Mouse (Mus musculus) lung, postnatal 0 days (tissue): ENCODE results near the gene Fndc5. TPM values are rescaled to one million over a fixed set of nuclear protein-coding genes. Genes with fewer than 3 reads are reported as not detected.

ENCODE experiments used
- ATAC-seq: fragments of 200-750 bp; cut with Nextera tagmentation; 2 replicates; pipeline ENCODE4 v1.8.0; 2017; ENCODE audit warnings: moderate library complexity
- DNase-seq: peaks from one replicate; pipeline ENCODE4 v3.0.0-alpha.2; 2016; ENCODE audit warnings: low spot score
- H3K27ac ChIP-seq: fragments of 300-500 bp; sonication (generic); 2 replicates; pipeline ENCODE4 v1.5.1; 2014; ENCODE audit warnings: antibody characterized with exemption, mild to moderate bottlenecking, low read length, mixed read lengths
- H3K27me3 ChIP-seq: fragments of 300-500 bp; sonication (generic); replicated peaks from 2 replicates; pipeline ENCODE4 v1.6.1; 2014; ENCODE audit warnings: low read length, mixed read lengths; ENCODE audit not compliant: insufficient read depth
- H3K36me3 ChIP-seq: fragments of 300-500 bp; sonication (generic); 2 replicates; pipeline ENCODE4 v1.6.1; 2014; ENCODE audit warnings: low read length, mixed read lengths; ENCODE audit not compliant: insufficient read depth
- H3K4me1 ChIP-seq: fragments of 300-500 bp; sonication (generic); 2 replicates; pipeline ENCODE4 v1.6.1; 2014; ENCODE audit warnings: antibody characterized with exemption, low read depth, low read length, mixed read lengths; ENCODE audit not compliant: insufficient read depth
- H3K4me2 ChIP-seq: fragments of 300-500 bp; sonication (generic); replicated peaks from 2 replicates; pipeline ENCODE4 v1.6.1; 2014; ENCODE audit warnings: low read depth, mild to moderate bottlenecking, low read length, moderate library complexity, mixed read lengths
- H3K4me3 ChIP-seq: fragments of 300-500 bp; sonication (generic); 2 replicates; pipeline ENCODE4 v1.5.1; 2014; ENCODE audit warnings: low read depth, low read length
- H3K9ac ChIP-seq: fragments of 300-500 bp; sonication (generic); replicated peaks from 2 replicates; pipeline ENCODE4 v1.6.1; 2014; ENCODE audit warnings: low read depth, mild to moderate bottlenecking
- H3K9me3 ChIP-seq: fragments of 300-500 bp; sonication (generic); 2 replicates; pipeline ENCODE4 v1.6.1; 2016; ENCODE audit warnings: low read length, mixed read lengths
- CTCF ChIP-seq: IDR thresholded peaks from 2 replicates; pipeline ENCODE4 v1.5.1; 2016; ENCODE audit warnings: antibody characterized with exemption, mild to moderate bottlenecking
- EP300 ChIP-seq: IDR thresholded peaks from 2 replicates; pipeline ENCODE4 v1.6.1; 2016; ENCODE audit warnings: antibody characterized with exemption, mild to moderate bottlenecking, control low read depth
- WGBS: fragments of 180-500 bp; shearing (Covaris S2); extraction: QIAGEN DNeasy Blood & Tissue Kit; methylation state at CpG from one replicate; pipeline ENCODE4 v1.1.7; 2014; 5-methylcytosine and 5-hydroxymethylcytosine counted together
- polyA plus RNA-seq: library from polyadenylated mRNA; unstranded; fragments of >200 nt; fragmentation: Nextera tagmentation; extraction: Ambion mirVana; gene quantifications from 2 replicates; pipeline ENCODE4 v1.2.1, GENCODE M21; 2015

Gene Fndc5
- polyA plus RNA-seq, 1 experiment from 2014 or later = 7.6 TPM

DNA sequence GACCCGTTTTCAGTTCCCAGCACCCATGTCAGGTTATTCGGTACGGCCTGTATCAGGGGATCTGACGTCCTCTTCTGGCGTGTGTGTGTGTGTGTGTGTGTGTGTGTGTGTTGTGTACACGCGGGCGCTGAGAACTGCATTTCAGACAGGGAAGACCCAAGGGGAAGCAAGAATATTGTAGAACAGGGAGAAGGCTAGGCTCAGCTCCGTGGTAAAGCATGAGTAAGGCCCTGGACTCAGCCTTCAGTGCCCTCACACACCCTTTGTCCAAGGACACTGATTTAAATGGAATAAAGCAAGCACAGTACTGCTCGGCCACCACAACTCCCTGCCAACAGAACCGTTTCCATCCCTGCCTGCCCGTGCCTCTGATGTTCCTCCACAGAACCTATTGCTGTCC lies 53.7 kb downstream of the Fndc5 start:
- Histone ChIP-seq H3K9ac (peak overlapping the region; percentile 58), H3K9me3 (no peaks in the 10 kb centered on the region), H3K4me2 (peak overlapping the region; percentile 89), H3K27ac (peak overlapping the region; percentile 58), H3K4me1 (peaks cover 10% of the 10 kb centered on the region), H3K36me3 (no peaks in the 10 kb centered on the region), H3K27me3 (no peaks in the 10 kb centered on the region), H3K4me3 (peak overlapping the region; percentile 82)
- TF ChIP-seq EP300 (no peak), CTCF (no peak)
- no peak for ATAC-seq
- under 1% methylated on average over 12 of the region's 12 CpGs for WGBS
- no peak for DNase-seq

DNA sequence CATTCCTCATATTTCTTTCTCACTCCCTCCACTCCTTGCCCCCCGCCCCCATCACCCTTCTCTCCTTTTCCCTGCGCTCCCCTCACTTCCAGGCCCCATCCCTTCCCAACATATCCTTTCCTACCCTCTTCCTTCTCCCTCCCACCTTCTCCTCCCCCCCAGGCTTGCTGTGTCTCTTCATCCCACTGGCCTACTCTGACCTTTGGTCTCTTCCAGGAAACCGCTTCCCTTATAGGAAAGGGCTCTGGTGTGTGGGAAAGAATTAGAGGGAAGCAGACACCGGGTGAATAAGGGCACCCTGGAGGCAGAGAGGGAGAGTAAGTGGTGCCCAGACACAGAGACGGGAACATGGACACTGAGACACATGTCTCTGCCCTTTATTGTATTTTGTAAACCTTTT lies 54.9 kb downstream of the Fndc5 start:
- DNase-seq (no peak), ATAC-seq (no peak)
- peaks cover 10% of the 10 kb centered on the region for H3K4me1 ChIP-seq
- no peak overlapping the region for H3K9ac ChIP-seq
- no peaks in the 10 kb centered on the region for H3K9me3 ChIP-seq
- H3K4me2 ChIP-seq = no peak overlapping the region
- no peak overlapping the region for H3K27ac ChIP-seq
- no peaks in the 10 kb centered on the region for H3K27me3 ChIP-seq
- peaks cover 8% of the 10 kb centered on the region; the same call in 1 of the 2 replicates for H3K36me3 ChIP-seq
- 73% methylated on average over 5 of the region's 5 CpGs for WGBS
- H3K4me3 ChIP-seq = no peak overlapping the region
- TF ChIP-seq CTCF = no peak
- TF ChIP-seq EP300 = no peak

Other genes starting within 250 kb of the Fndc5 start
- gene Azin2, start 174.6 kb upstream of the Fndc5 start, polyA plus RNA-seq = 39.0 and 42.2 TPM in 2 replicates
- gene Ak2, start 145.0 kb upstream of the Fndc5 start, polyA plus RNA-seq = 85.7 and 89.7 TPM in 2 replicates
- 10.9 and 11.7 TPM in 2 replicates for gene Rnf19b, start 78.7 kb upstream of the Fndc5 start, polyA plus RNA-seq
- 2.4 and 2.9 TPM in 2 replicates for gene Tmem54, start 31.5 kb upstream of the Fndc5 start, polyA plus RNA-seq
- gene Hpca, start 15.0 kb upstream of the Fndc5 start, polyA plus RNA-seq = 0.51 and 1.1 TPM in 2 replicates
- 7.3 and 7.5 TPM in 2 replicates for gene S100pbp, start 52.7 kb downstream of the Fndc5 start, polyA plus RNA-seq
- gene Yars, start 52.8 kb downstream of the Fndc5 start, polyA plus RNA-seq = 26.4 and 27.1 TPM in 2 replicates
- 6.7 and 7.9 TPM in 2 replicates for gene C77080, start 124.4 kb downstream of the Fndc5 start, polyA plus RNA-seq
- 0.80 and 0.98 TPM in 2 replicates for gene Sync, start 150.6 kb downstream of the Fndc5 start, polyA plus RNA-seq
- 159 and 182 TPM in 2 replicates for gene Rbbp4, start 198.4 kb downstream of the Fndc5 start, polyA plus RNA-seq
- 32.3 and 36.5 TPM in 2 replicates for gene Zbtb8os, start 198.7 kb downstream of the Fndc5 start, polyA plus RNA-seq
- 15.6 and 16.9 TPM in 2 replicates for gene Zbtb8a, start 241.1 kb downstream of the Fndc5 start, polyA plus RNA-seq